Mouse (Mus musculus) lung, embryonic 14.5 days (tissue): ENCODE measurements at regions not wholly inside any gene's neighbourhood (a gene's known extent, or its start where the extent isn't known, plus 50 kb on each side); places are given as distances from the start of the nearest gene placed in this dataset. TPM values are rescaled to one million over a fixed set of nuclear protein-coding genes. Genes with fewer than 3 reads are reported as not detected.

Experiments used
- ATAC-seq: fragments of 200-750 bp; cut with Nextera tagmentation; 2 replicates; pipeline ENCODE4 v1.8.0; 2017; ENCODE audit warnings: mild to moderate bottlenecking, moderate TSS enrichment, moderate library complexity; ENCODE audit not compliant: insufficient read depth
- DNase-seq: peaks from one replicate; pipeline ENCODE4 v3.0.0-alpha.2; 2015
- H3K27ac ChIP-seq: fragments of 300-500 bp; sonication (generic); 2 replicates; pipeline ENCODE4 v1.5.1; 2014; ENCODE audit warnings: low read depth, mild to moderate bottlenecking, moderate library complexity
- H3K27me3 ChIP-seq: fragments of 300-500 bp; sonication (generic); 2 replicates; pipeline ENCODE4 v1.6.1; 2014; ENCODE audit warnings: low read length, control low read depth; ENCODE audit not compliant: insufficient read depth
- H3K36me3 ChIP-seq: fragments of 300-500 bp; sonication (generic); 2 replicates; pipeline ENCODE4 v1.6.1; 2014; ENCODE audit warnings: control low read depth; ENCODE audit not compliant: insufficient read depth
- H3K4me1 ChIP-seq: fragments of 300-500 bp; sonication (generic); 2 replicates; pipeline ENCODE4 v1.6.1; 2014; ENCODE audit warnings: antibody characterized with exemption, control low read depth; ENCODE audit not compliant: insufficient read depth
- H3K4me2 ChIP-seq: fragments of 300-500 bp; sonication (generic); 2 replicates; pipeline ENCODE4 v1.6.1; 2014; ENCODE audit warnings: mild to moderate bottlenecking
- H3K4me3 ChIP-seq: fragments of 300-500 bp; sonication (generic); 2 replicates; pipeline ENCODE4 v1.5.1; 2014; ENCODE audit warnings: low read depth, low read length
- H3K9ac ChIP-seq: fragments of 300-500 bp; sonication (generic); 2 replicates; pipeline ENCODE4 v1.6.1; 2014
- H3K9me3 ChIP-seq: fragments of 300-500 bp; sonication (generic); 2 replicates; pipeline ENCODE4 v1.6.1; 2016; ENCODE audit warnings: low read depth, low read length, control low read depth
- CTCF ChIP-seq: IDR thresholded peaks from 2 replicates; pipeline ENCODE4 v1.5.1; 2016; ENCODE audit warnings: antibody characterized with exemption, low read depth
- WGBS: fragments of 180-500 bp; shearing (Covaris S2); extraction: QIAGEN DNeasy Blood & Tissue Kit; methylation state at CpG from one replicate; pipeline ENCODE4 v1.1.7; 2014; 5-methylcytosine and 5-hydroxymethylcytosine counted together
- microRNA-seq: library from miRNA; unstranded; fragments of <30 nt; microRNA quantifications from one replicate; pipeline ENCODE4, GENCODE M21; 2016; ENCODE audit warnings: borderline number of aligned reads

- Histone ChIP-seq H3K27me3 (no peaks in the 10 kb centered on the region), H3K4me2 (no peak overlapping the region), H3K4me1 (no peaks in the 10 kb centered on the region), H3K36me3 (no peaks in the 10 kb centered on the region), H3K4me3 (no peak overlapping the region), H3K27ac (no peak overlapping the region), H3K9me3 (no peaks in the 10 kb centered on the region), H3K9ac (no peak overlapping the region)
- DNase-seq (no peak), ATAC-seq (no peak)
- WGBS: 90% methylated on average over 3 of the region's 3 CpGs
- TF ChIP-seq CTCF: no peak
Measured at GRCm38 (mm10) chr4:103552476-103552875, 66.7 kb upstream of the Dab1 start.

DNA sequence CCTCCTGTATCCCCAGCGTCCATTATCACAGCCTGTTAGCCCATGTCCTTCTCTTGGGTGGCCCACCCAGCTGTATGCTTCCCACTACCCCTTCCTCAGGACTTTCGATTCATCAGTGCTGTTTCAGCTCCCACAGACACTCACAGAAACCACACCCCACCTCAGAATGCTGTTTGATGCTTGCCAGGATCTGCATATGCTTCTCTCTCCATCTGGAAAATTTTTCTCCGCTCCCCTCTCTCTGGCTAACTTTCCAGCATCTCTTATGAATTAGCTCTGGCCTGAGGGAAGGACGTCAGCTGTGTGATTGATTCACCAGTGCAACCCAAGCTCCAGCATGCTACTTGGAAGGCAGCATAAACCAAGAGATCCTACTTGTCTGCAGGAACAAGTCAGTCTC lies 66.0 kb upstream of the Dab1 start:
- no peaks in the 10 kb centered on the region for H3K9me3 ChIP-seq
- no peak overlapping the region for H3K4me2 ChIP-seq
- no peak overlapping the region for H3K9ac ChIP-seq
- no peak overlapping the region for H3K4me3 ChIP-seq
- no peak overlapping the region for H3K27ac ChIP-seq
- H3K36me3 ChIP-seq: no peaks in the 10 kb centered on the region
- ATAC-seq (no peak), DNase-seq (no peak)
- TF ChIP-seq CTCF: no peak
- H3K4me1 ChIP-seq: no peaks in the 10 kb centered on the region
- H3K27me3 ChIP-seq: no peaks in the 10 kb centered on the region
- 70% methylated on average over 4 of the region's 4 CpGs for WGBS

DNA sequence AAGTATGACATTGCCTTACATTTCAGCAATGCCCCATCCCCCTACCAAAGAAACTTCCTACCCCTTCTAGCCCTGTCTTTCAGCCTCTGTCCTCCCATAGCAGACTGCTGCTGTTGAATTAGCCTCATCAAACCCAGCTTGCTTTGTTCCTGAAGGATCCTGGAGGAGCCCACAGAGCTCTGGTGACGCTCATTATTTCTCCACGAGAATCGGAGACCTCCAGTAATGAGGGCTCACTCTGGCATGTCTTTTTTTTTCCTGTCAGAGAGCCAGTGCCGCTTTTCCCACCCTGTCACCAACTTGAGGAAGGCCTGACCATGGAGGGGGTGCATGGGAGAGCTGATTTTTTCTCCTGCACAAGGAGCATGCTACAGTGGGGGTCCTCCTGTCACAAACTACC lies 64.6 kb upstream of the Dab1 start:
- Histone ChIP-seq H3K4me1 (no peaks in the 10 kb centered on the region), H3K36me3 (no peaks in the 10 kb centered on the region), H3K9me3 (no peaks in the 10 kb centered on the region), H3K4me3 (no peak overlapping the region), H3K4me2 (no peak overlapping the region), H3K27ac (no peak overlapping the region), H3K9ac (no peak overlapping the region), H3K27me3 (no peaks in the 10 kb centered on the region)
- WGBS: 77% methylated on average over 4 of the region's 4 CpGs
- no peak for TF ChIP-seq CTCF
- ATAC-seq (no peak), DNase-seq (no peak)

Small RNA genes lying in the stretch of these regions (microRNA-seq; reads per million reads assigned to microRNA genes)
- not detected for gene Gm23064
